Mouse (Mus musculus): Measurements from ENCODE around the gene Tec. TPM values are rescaled to one million over a fixed set of nuclear protein-coding genes. Genes with fewer than 3 reads are reported as not detected.

Gene Tec
- 2.9 and 4.9 TPM in 2 replicates for polyA plus RNA-seq (2015; fragmentation: Nextera tagmentation; extraction: Ambion mirVana)

DNA sequence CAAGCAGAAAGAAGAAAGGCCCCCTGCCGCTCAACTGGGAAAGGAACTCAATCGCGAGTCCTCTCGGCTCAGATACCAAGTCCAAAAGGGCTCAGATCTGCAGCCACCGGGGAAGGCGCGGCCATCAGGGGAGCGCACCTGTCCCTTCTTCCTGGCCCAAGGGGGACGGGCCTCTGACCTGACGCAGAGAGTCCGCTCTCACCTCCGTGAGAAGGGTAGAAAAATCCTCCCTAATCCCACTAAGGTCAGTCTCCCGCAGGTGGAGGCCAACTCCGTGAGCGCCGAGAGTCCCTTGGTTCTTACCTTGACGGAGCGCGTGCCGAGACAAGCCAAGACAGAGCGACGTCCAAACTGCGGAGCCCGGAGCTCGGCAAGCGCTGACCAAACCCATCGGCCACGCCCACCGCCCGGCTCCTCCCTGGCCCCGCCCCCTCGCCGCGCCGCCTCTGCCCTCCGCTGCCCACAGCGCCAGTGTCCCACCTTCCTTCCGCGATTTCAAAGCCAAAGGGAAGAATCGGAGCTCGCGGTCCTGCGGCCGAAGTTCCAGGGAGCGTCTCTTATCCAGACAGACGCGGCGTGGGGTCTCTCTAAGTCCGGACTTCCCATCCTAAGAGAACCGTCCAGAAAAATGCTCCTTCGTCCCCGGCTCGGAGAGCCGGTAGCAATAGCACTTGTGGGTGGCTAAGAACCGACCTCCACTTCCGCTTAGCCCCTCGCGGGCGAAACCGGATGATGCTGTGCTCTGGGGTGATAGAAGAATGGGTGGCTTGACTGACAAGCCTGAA lies at the start of gene Tec:
TSS of gene Tec (minus strand) at position 393 of the 785 bp plus-strand sequence.
- peak; percentile 91 for ATAC-seq
- Histone ChIP-seq H3K4me1 (replicated peaks; ENCODE audit: control insufficient read depth, insufficient read depth, low read length) (peaks cover 8% of the 10 kb centered on the region), H3K36me3 (ENCODE audit: control insufficient read depth, insufficient read depth) (no peaks in the 10 kb centered on the region), H3K27ac (ENCODE audit: low read length) (no peak within 1 kb of the TSS), H3K27me3 (replicated peaks; ENCODE audit: control insufficient read depth, insufficient read depth, low read length) (0 out of 2 replicates have a peak, but pooled peaks cover 6% of the 10 kb centered on the region), H3K9ac (replicated peaks; ENCODE audit: low read depth, low read length) (peak within 1 kb of the TSS; percentile 43), H3K4me2 (ENCODE audit: low read length) (peak within 1 kb of the TSS; percentile 65), H3K9me3 (ENCODE audit: control insufficient read depth, low read length) (no peaks in the 10 kb centered on the region), H3K4me3 (replicated peaks; ENCODE audit: low read length) (peak within 1 kb of the TSS; percentile 46)
- WGBS, result under 1% methylated on average over 58 of the region's 60 CpGs

DNA sequence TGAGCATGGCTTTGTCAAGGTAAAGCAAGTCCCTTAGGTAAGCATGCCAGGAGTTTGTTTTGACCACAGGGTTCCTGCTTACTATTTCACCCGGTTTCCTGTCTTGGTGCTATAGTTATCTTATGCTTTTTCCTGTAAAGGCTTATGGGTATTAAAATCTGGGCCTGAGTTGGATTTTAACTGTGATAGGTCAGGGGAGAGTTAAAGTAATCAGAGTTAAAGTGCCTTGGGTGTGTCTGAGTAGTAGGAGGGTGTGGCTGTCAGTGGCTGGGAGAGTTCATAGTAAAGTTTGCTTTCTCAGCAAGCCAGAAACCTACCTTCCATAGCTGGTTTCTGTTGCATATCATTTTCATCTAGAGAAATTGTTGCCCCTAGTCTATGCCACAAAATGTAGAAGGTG lies 48.6 kb upstream of the Tec start:
- Histone ChIP-seq H3K4me2 (ENCODE audit: low read length) (peak overlapping the region; percentile 68), H3K9ac (replicated peaks; ENCODE audit: low read depth, low read length) (no peak overlapping the region; the same call in 1 of the 2 replicates), H3K4me1 (replicated peaks; ENCODE audit: control insufficient read depth, insufficient read depth, low read length) (peaks cover 38% of the 10 kb centered on the region), H3K4me3 (replicated peaks; ENCODE audit: low read length) (no peak overlapping the region), H3K27me3 (replicated peaks; ENCODE audit: control insufficient read depth, insufficient read depth, low read length) (no peaks in the 10 kb centered on the region), H3K27ac (ENCODE audit: low read length) (no peak overlapping the region), H3K9me3 (ENCODE audit: control insufficient read depth, low read length) (no peaks in the 10 kb centered on the region), H3K36me3 (ENCODE audit: control insufficient read depth, insufficient read depth) (no peaks in the 10 kb centered on the region)
- no peak for ATAC-seq
- WGBS, result 74% methylated on average over 1 of the region's 1 CpGs

DNA sequence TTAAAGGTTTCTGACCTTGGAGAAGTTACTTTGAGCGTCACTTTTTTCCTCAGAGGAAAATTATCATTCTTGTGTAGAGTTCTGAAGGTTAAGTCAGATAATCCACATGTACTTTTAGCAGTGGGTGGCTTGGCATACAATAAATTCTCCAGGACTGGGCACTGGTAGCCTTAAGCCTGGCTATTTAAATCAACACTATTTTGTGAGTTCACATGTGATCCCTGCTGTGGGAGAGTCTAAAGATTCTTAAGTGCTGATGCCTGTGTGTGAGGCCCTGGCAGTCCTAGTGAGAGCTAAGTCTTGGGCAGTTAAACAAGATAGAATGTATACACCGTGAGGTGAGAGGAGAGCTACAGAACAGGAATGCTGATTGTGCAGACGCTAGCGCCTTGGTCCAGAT lies 47.8 kb upstream of the Tec start:
- no peak for ATAC-seq
- 37% methylated on average over 4 of the region's 4 CpGs for WGBS
- no peak overlapping the region for H3K27ac ChIP-seq (ENCODE audit: low read length)

DNA sequence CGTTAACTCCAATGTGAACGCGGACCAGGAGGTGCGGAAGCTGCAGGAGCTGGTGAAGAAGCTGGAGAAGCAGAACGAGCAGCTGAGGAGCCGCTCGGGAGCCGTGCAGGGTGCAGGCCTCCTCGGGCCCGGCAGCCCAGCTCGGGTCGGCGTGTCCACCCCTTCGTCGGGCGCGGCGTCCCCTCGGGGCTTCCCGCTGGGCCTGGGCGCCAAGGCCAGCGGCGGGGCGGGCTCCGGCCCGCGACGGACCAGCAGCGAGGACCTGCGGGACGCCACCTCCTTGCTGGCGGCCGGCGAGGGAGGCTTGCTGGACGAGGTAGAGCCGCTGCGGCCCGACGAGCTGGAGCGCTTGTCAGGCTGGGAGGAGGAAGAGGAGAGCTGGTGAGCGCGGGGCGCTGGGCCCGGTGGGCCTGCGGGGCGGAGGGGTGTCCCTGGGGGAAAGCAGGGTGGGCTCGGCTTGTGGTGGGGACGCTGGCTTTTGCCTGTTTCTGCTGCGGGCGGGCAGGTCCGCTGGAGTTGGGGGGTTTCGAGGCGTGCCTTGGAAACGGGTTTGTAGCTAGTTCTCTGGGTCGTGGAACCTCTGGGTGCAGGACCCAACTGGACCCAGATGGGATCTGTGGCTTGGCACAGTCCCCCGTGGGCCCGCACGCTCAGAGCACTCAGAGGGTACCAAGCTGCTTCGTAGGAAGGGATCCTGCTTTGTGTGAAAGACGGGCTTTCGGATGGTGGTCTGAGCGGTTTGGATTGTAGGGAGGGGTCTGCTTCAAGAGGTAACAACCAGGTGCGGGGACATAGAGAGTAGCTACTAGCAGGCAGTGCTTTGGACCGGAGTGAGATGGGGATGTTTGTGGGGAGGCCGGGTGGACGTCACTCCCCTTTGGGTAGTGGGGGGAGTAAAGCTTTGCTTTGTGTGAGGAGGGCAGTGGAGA lies 46.6 kb upstream of the Tec start:
- peak overlapping the region; percentile 99 for H3K9ac ChIP-seq (replicated peaks; ENCODE audit: low read depth, low read length)
- ATAC-seq, result peak; percentile 54
- peak overlapping the region; percentile 94 for H3K4me3 ChIP-seq (replicated peaks; ENCODE audit: low read length)
- H3K36me3 ChIP-seq (ENCODE audit: control insufficient read depth, insufficient read depth), result no peaks in the 10 kb centered on the region
- H3K4me2 ChIP-seq (ENCODE audit: low read length), result peak overlapping the region; percentile 68
- under 1% methylated on average over 66 of the region's 66 CpGs for WGBS
- no peaks in the 10 kb centered on the region for H3K9me3 ChIP-seq (ENCODE audit: control insufficient read depth, low read length)
- peaks cover 31% of the 10 kb centered on the region for H3K4me1 ChIP-seq (replicated peaks; ENCODE audit: control insufficient read depth, insufficient read depth, low read length)
- peak overlapping the region; percentile 96 for H3K27ac ChIP-seq (ENCODE audit: low read length)
- H3K27me3 ChIP-seq (replicated peaks; ENCODE audit: control insufficient read depth, insufficient read depth, low read length), result no peaks in the 10 kb centered on the region

More for the DNA sequence above, 47.8 kb upstream of the Tec start:
- Histone ChIP-seq H3K4me2 (ENCODE audit: low read length) (peak overlapping the region; percentile 68), H3K36me3 (ENCODE audit: control insufficient read depth, insufficient read depth) (no peaks in the 10 kb centered on the region), H3K4me3 (replicated peaks; ENCODE audit: low read length) (peak overlapping the region; percentile 94), H3K9me3 (ENCODE audit: control insufficient read depth, low read length) (no peaks in the 10 kb centered on the region), H3K27me3 (replicated peaks; ENCODE audit: control insufficient read depth, insufficient read depth, low read length) (no peaks in the 10 kb centered on the region), H3K4me1 (replicated peaks; ENCODE audit: control insufficient read depth, insufficient read depth, low read length) (peaks cover 38% of the 10 kb centered on the region), H3K9ac (replicated peaks; ENCODE audit: low read depth, low read length) (peak overlapping the region; percentile 99)

DNA sequence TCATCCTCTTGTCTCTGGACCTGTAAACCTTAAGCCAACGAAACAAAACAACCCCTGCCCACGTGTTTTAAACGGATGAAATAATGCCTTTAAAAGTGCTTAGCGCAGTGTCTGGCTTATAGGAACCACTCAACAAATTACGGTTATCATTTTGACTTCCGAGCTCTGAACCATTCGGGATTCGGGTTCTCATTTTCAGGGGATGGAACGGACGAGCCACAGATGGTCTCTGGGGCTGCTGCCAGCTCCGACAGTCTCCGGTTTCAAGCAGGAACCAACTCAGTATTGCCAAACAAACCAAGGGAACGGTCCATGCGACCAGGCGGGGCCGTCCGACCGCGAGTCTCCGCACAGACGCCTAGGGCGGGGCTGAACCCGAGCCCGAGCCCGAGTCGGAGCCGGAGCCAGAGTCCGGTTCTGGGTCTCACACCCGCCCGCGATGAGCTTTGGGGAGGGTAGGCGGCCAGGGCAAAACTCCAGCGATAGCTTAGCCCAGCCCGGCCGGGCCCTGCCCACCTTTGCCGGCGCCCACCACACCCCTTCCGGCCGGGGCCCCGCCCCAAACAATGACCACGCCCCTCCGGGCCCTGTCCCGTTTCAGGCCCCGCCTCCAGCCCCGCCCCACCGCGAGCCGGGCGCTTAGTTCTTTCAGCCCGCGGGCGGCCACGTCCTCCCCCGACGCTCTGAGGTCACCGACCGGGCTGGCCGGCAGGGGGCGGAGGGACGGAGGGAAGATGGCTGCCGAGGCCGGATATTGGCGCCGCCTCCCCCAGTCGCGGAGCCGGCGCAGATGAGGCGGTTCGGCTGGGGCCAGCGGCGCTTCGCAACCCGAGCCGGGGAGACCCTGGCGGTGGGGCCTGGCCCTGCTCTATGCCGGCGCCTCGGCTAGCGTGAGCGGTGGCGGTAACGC lies 45.6 kb upstream of the Tec start, which contains the start of gene Slain2:
TSS of gene Slain2 (plus strand) at position 657 of the 910 bp plus-strand sequence.
- H3K4me1 ChIP-seq (replicated peaks; ENCODE audit: control insufficient read depth, insufficient read depth, low read length), result peaks cover 27% of the 10 kb centered on the region
- H3K4me2 ChIP-seq (ENCODE audit: low read length), result peak within 1 kb of the TSS; percentile 68
- no peaks in the 10 kb centered on the region for H3K27me3 ChIP-seq (replicated peaks; ENCODE audit: control insufficient read depth, insufficient read depth, low read length)
- under 1% methylated on average over 77 of the region's 83 CpGs for WGBS
- peak within 1 kb of the TSS; percentile 99 for H3K9ac ChIP-seq (replicated peaks; ENCODE audit: low read depth, low read length)
- H3K9me3 ChIP-seq (ENCODE audit: control insufficient read depth, low read length), result no peaks in the 10 kb centered on the region
- H3K27ac ChIP-seq (ENCODE audit: low read length), result peak within 1 kb of the TSS; percentile 96
- peak within 1 kb of the TSS; percentile 94 for H3K4me3 ChIP-seq (replicated peaks; ENCODE audit: low read length)
- no peaks in the 10 kb centered on the region for H3K36me3 ChIP-seq (ENCODE audit: control insufficient read depth, insufficient read depth)
- peak; percentile 92 for ATAC-seq

DNA sequence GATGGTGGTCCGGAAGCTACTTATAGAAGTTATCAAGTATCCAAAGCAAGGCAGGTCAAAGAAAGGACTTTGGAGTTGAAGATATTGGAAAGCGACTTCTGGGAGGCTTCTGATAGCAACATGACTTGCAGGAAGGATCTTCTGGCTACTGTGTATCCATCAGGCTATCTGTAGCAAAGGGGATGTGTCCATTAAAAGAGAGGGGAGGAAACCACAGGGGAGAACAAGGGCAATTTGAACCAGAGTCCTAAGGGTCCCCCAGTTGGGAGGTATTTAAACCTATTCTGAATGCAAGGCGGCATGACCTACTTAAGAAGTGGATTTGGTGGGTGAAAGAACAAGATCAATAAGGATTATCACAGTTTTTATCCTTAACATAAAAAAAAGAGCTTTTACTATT lies 43.0 kb upstream of the Tec start:
- WGBS, result 78% methylated on average over 3 of the region's 3 CpGs
- Histone ChIP-seq H3K4me2 (ENCODE audit: low read length) (no peak overlapping the region), H3K36me3 (ENCODE audit: control insufficient read depth, insufficient read depth) (no peaks in the 10 kb centered on the region), H3K27ac (ENCODE audit: low read length) (no peak overlapping the region), H3K4me3 (replicated peaks; ENCODE audit: low read length) (no peak overlapping the region), H3K9me3 (ENCODE audit: control insufficient read depth, low read length) (no peaks in the 10 kb centered on the region), H3K27me3 (replicated peaks; ENCODE audit: control insufficient read depth, insufficient read depth, low read length) (no peaks in the 10 kb centered on the region), H3K9ac (replicated peaks; ENCODE audit: low read depth, low read length) (no peak overlapping the region), H3K4me1 (replicated peaks; ENCODE audit: control insufficient read depth, insufficient read depth, low read length) (peaks cover 15% of the 10 kb centered on the region)
- no peak for ATAC-seq

DNA sequence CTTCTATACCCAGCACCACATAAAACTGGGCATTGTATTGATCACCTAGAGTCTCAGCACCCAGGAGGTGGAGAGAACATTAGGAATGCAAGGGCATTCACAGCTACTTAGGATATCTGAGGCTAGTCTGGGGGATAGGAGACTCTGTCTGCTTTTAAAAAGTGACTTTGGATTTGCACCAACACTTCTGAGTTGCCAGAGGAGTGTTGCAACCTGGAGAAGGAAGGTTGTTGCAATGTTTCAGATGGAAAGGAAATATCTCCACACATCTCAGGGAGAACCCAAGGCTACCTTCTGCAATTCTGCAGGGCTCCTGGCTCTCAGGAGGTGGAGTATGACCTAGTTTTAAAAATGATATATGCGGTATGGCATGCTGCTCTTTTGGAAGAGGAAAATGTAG lies 42.1 kb upstream of the Tec start:
- H3K9me3 ChIP-seq (ENCODE audit: control insufficient read depth, low read length), result no peaks in the 10 kb centered on the region
- no peaks in the 10 kb centered on the region for H3K27me3 ChIP-seq (replicated peaks; ENCODE audit: control insufficient read depth, insufficient read depth, low read length)
- H3K36me3 ChIP-seq (ENCODE audit: control insufficient read depth, insufficient read depth), result no peaks in the 10 kb centered on the region
- no peak overlapping the region for H3K27ac ChIP-seq (ENCODE audit: low read length)
- H3K4me1 ChIP-seq (replicated peaks; ENCODE audit: control insufficient read depth, insufficient read depth, low read length), result peaks cover 9% of the 10 kb centered on the region
- ATAC-seq, result no peak
- WGBS, result 90% methylated on average over 1 of the region's 1 CpGs
- no peak overlapping the region for H3K4me2 ChIP-seq (ENCODE audit: low read length)
- no peak overlapping the region for H3K4me3 ChIP-seq (replicated peaks; ENCODE audit: low read length)
- H3K9ac ChIP-seq (replicated peaks; ENCODE audit: low read depth, low read length), result no peak overlapping the region

DNA sequence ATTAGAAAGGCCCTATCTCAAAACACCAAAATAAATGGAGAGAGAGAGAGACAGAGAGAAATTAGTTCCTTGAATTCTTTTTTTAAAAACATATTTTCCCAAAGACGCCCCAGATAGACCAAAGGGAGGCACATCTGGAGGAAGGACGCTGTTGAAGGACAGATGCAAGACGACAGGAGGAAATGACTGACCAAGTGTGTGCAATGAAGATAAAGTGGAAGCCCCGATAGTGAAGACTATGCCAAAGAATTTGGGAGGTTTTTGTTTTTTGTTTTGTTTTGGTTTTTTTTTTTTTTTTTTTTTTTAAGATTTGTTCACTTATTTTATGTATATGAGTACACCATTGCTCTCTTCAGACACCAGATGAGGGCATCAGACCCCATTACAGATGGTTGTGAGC lies 41.1 kb upstream of the Tec start:
- no peak overlapping the region for H3K9ac ChIP-seq (replicated peaks; ENCODE audit: low read depth, low read length)
- no peaks in the 10 kb centered on the region for H3K36me3 ChIP-seq (ENCODE audit: control insufficient read depth, insufficient read depth)
- H3K27ac ChIP-seq (ENCODE audit: low read length), result no peak overlapping the region
- H3K4me2 ChIP-seq (ENCODE audit: low read length), result no peak overlapping the region
- no peak for ATAC-seq
- WGBS, result 81% methylated on average over 4 of the region's 4 CpGs
- H3K4me3 ChIP-seq (replicated peaks; ENCODE audit: low read length), result no peak overlapping the region
- H3K27me3 ChIP-seq (replicated peaks; ENCODE audit: control insufficient read depth, insufficient read depth, low read length), result no peaks in the 10 kb centered on the region
- no peaks in the 10 kb centered on the region for H3K9me3 ChIP-seq (ENCODE audit: control insufficient read depth, low read length)
- peaks cover 9% of the 10 kb centered on the region for H3K4me1 ChIP-seq (replicated peaks; ENCODE audit: control insufficient read depth, insufficient read depth, low read length)
